Mouse (Mus musculus) stomach, postnatal 0 days (tissue): Measurements from ENCODE around the gene Susd4.

ENCODE experiments used
- CTCF ChIP-seq: IDR thresholded peaks from 2 replicates; pipeline ENCODE4 v1.5.1; 2016; ENCODE audit warnings: antibody characterized with exemption, low read depth, mild to moderate bottlenecking, moderate library complexity
- EP300 ChIP-seq: optimal IDR thresholded peaks from 2 replicates; pipeline ENCODE3; 2016; ENCODE audit warnings: antibody characterized with exemption

GRCm38 (mm10) chr1:182729002-182729401 is 34.7 kb upstream of the Susd4 start:
- TF ChIP-seq CTCF = no peak
- no peak for TF ChIP-seq EP300
